Mouse (Mus musculus) B cell, adult 62 days (primary cell): ENCODE results near the gene Slc35b2. TPM values are rescaled to one million over a fixed set of nuclear protein-coding genes. Genes with fewer than 3 reads are reported as not detected.

Experiments
- total RNA-seq: library from RNA; stranded (reverse); gene quantifications from 4 replicates; pipeline ENCODE4 v1.2.4, GENCODE M21; 2023

Slc35b2 gene
- total RNA-seq = 57.9 to 79.1 TPM (median 60.5 TPM) in 4 replicates

DNA sequence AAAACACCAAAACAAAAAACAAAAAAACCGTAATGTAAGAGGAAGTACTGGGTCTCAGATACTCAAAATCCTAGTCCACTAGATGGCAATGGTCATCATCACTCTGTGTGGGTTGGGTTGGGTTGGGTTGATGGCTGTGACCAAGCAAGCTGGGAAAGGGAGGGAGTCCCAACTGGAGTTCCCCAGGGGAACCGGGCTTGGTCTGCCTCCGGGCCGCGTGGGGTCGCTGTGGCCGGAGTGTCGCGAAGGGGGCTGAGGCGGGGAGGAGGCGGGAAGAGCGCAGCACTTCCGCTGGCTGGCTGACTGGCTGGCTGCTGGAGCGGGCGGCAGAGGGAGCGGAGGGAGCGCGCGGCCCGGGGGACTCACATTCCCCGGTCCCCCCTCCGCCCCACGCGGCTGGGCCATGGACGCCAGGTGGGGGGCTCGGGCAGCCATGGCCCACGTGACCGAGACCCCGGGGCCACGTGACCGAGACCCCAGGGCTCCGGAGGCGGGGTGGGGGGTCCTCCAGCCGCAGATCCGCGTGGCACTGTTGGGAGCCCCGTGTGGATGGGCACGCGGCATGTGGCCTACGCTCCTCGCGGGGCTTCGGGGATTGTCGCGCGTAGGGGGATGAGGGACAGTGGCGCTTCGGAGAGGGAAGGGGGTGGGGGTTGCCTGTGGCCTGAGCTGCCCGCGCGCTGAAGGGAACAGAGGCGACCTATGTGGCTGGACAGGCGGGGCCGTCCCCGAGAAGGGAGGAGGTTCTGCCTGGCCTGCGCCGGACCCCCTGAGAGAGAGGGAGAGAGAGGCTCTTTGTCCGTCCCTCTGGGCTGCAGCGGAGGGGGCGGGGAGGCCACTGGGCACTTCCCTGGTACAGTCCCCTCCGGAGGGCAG is at the start of gene Slc35b2:
Gene Slc35b2, plus strand, starts transcription at position 220 of the 876 bp plus-strand sequence.

GRCm38 (mm10) chr17:45523263-45523662 is 40.4 kb upstream of the Slc35b2 start, which contains the start of gene Tcte1:
Gene Tcte1 (plus strand): TSS chr17:45523434.

GRCm38 (mm10) chr17:45549617-45550181 is 14.0 kb upstream of the Slc35b2 start, which contains the start of gene Tmem151b:
Gene Tmem151b (minus strand): TSS chr17:45549677.

DNA sequence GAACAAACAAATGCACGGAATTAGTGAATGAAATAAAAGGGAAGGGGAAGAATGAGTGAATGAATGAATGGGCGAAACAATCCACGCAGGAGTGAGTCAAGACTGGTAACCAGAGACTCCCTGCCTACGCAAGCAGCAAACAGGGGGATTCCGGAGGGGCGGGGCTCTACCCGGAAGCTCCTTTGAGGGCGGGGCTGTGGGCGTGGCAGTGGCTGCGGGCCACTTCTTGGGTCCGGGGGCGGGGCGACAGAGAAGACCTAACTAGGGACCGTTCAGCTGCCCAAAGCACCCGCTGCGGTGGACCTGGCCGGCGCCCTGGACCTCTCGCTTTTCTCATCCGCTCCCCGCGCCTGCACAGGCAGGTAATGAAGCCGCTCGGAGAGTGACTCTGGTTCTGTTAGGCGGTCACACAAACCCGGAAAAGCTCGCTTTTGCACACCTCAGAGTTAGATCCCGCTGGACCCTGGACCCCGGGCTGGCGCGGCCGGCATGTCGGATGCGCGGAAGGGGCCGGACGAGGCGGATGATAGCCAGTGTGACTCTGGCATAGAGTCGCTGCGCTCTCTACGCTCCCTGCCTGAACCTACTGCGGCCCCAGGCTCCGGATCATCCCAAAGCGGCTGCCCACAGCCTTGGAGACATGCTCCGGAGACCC is 8.1 kb upstream of the Slc35b2 start, which contains the start of gene Nfkbie:
Gene Nfkbie, plus strand, starts transcription at position 252 of the 655 bp plus-strand sequence.

DNA sequence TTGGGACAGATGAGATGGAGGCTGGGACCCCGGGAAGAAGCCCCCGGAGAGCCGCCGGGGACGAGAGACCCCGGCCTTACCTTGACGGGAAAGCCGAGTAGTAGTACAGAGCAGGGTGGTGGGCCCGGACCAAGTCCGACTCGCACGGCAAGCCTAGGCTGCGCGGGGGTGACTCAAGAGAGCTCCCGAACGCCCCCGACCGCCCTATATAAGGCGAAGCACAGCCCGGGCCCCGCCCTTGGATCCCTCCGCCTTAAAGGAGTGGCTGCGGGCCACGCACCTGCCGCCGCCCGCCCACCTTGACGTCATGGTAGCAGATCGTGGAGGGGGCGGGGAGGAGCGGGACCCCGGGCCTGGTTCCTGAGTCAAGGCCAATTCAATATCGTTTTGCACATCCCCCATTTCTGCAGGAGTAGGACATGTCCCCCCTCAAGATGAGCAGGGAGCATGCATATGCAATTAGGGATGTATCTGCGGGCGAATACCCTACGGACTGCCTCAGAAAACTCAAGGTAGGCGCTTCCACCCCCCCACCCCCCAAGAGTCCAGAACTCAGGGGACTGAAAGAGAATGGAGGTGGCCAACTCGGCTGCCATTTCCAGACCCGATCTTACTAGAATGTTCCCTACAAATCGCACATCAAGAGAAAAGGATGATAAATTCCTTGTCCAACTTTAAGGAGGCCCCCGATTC is 9.6 kb downstream of the Slc35b2 start, which contains the start of gene Hsp90ab1:
Gene Hsp90ab1, minus strand, starts transcription at position 185 of the 693 bp plus-strand sequence.

DNA sequence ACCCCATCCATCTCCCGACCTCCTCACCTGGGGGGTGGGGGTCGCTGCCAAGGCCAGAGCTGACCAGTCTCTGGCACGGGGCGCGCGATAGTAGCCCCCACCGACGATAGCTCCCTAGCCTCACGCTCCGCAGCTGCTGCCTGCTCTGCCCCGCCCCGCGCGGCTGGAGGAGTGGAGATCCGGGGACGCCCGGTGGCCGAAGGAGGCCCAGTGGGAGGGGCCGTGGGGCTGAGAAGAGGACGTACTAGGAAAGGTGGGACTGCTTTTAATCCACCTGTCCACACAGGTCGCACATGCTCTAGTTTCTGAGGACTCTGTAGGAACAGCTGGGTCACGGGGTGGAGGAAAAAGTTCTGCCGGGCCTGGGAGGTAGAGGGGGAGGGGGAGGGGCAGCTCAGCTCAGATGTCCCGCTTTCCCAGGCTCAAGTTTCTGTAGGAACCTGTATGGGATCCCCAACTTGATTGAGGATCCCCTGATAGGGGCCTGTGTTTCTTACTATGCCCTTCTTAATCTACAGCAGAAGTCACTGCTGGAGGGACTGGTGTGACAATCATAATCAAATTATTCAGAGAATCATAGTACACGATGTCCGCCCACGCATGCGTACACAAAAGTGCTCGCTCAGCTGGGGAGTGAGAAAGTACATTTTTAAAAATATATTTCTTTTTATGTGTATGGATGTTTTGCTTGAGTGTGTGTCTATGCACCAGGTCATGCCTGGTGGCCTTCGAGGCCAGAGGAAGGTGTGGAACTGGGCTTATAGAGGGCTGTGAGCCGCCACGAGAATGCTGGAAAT is 36.0 kb downstream of the Slc35b2 start, which contains the start of gene Slc29a1:
Gene Slc29a1, minus strand, starts transcription at position 161 of the 797 bp plus-strand sequence.

DNA sequence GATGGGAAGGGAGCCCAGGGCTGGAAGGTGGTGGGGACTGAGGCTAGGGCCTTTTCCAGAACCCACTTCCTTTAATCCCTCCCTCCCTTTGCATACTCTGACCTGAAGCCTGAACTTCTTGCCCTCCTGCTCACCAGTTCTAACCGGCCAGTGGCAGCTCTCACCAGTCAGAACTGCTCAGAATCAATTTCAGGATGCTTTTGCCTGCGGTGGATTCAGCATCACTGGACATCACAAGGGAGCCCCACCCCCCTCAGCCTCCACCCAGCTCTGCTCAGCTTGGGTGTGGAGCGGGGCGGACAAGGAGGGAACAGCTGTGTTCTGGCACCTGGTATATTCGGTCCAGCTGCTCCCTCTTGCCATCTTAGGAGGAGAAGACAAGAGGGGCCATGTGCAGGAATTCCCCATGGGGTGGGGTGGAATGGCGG is 38.2 kb downstream of the Slc35b2 start, which contains the start of gene Mymx:
Gene Mymx, minus strand, starts transcription at position 226 of the 428 bp plus-strand sequence.

Other genes starting within 250 kb of the Slc35b2 start
- gene Cdc5l, start 130.1 kb upstream of the Slc35b2 start, total RNA-seq = 87.1 to 94.5 TPM (median 93.3 TPM) in 4 replicates
- not detected in 4 replicates for gene Spats1, start 88.5 kb upstream of the Slc35b2 start, total RNA-seq
- gene Aars2, start 57.0 kb upstream of the Slc35b2 start, total RNA-seq = 16.4 to 24.4 TPM (median 20.2 TPM) in 4 replicates
- not detected in 4 replicates for gene Tcte1, start 40.4 kb upstream of the Slc35b2 start, total RNA-seq
- gene Tmem151b, start 14.2 kb upstream of the Slc35b2 start, total RNA-seq = 0.48 to 0.82 TPM (median 0.65 TPM) in 4 replicates
- gene Nfkbie, start 8.2 kb upstream of the Slc35b2 start, total RNA-seq = 164 to 171 TPM (median 167 TPM) in 4 replicates
- gene Hsp90ab1, start 9.4 kb downstream of the Slc35b2 start, total RNA-seq = 1,053 to 1,253 TPM (median 1,109 TPM) in 4 replicates
- 17.7 to 23.0 TPM (median 19.6 TPM) in 4 replicates for gene Slc29a1, start 35.7 kb downstream of the Slc35b2 start, total RNA-seq
- gene Mymx, start 38.2 kb downstream of the Slc35b2 start, total RNA-seq = not detected in 4 replicates
- 0.89 TPM in 1 of 4 replicates, not detected in the others for gene Capn11, start 95.5 kb downstream of the Slc35b2 start, total RNA-seq
- 21.1 to 26.4 TPM (median 24.9 TPM) in 4 replicates for gene Mrpl14, start 122.4 kb downstream of the Slc35b2 start, total RNA-seq
- gene Tmem63b, start 123.0 kb downstream of the Slc35b2 start, total RNA-seq = 24.9 to 36.0 TPM (median 29.8 TPM) in 4 replicates
- gene 1600014C23Rik, start 170.0 kb downstream of the Slc35b2 start, total RNA-seq = not detected in 4 replicates